8 mouse cellular contexts compared by ENCODE assay signal in genomic region chr6:100562719-100563551, GRCm38 (mm10).
DNase-seq lines count a peak whose midpoint lies in the region; ATAC-seq lines count a peak whose summit lies in the region.

No protein-coding gene starts in this region.

- peak overlapping the region; percentile 79 for H3K9ac ChIP-seq in forebrain, embryonic 13.5 days
- peak overlapping the region; percentile 56 for H3K9ac ChIP-seq in hindbrain, embryonic 15.5 days
- H3K9ac ChIP-seq in stomach, embryonic 15.5 days, result 0 out of 2 replicates have a peak overlapping the region, but pooled peaks have one; percentile 27

- H3K36me3 ChIP-seq in forebrain, embryonic 13.5 days (ENCODE audit: poor library complexity, severe bottlenecking), result no peaks in the 10 kb centered on the region
- H3K36me3 ChIP-seq in hindbrain, embryonic 15.5 days, result no peaks in the 10 kb centered on the region
- no peaks in the 10 kb centered on the region for H3K36me3 ChIP-seq in stomach, embryonic 15.5 days

- peaks cover 16% of the 10 kb centered on the region; the same call in 1 of the 2 replicates for H3K27me3 ChIP-seq in forebrain, embryonic 13.5 days
- peaks cover 27% of the 10 kb centered on the region for H3K27me3 ChIP-seq in hindbrain, embryonic 15.5 days
- peaks cover 11% of the 10 kb centered on the region for H3K27me3 ChIP-seq in stomach, embryonic 15.5 days (replicated peaks)

- H3K27ac ChIP-seq in brown adipose tissue, adult 24 weeks (replicated peaks; ENCODE audit: low read depth, low read length), result no peak overlapping the region
- peak overlapping the region; percentile 88 for H3K27ac ChIP-seq in forebrain, embryonic 13.5 days
- peak overlapping the region; percentile 77 for H3K27ac ChIP-seq in hindbrain, embryonic 15.5 days (replicated peaks)
- no peak overlapping the region for H3K27ac ChIP-seq in stomach, embryonic 15.5 days

- peak overlapping the region; percentile 98 for H3K4me2 ChIP-seq in forebrain, embryonic 13.5 days
- peak overlapping the region; percentile 99 for H3K4me2 ChIP-seq in hindbrain, embryonic 15.5 days
- peak overlapping the region; percentile 99 for H3K4me2 ChIP-seq in stomach, embryonic 15.5 days

- no peaks in the 10 kb centered on the region for H3K9me3 ChIP-seq in forebrain, embryonic 13.5 days (replicated peaks)
- H3K9me3 ChIP-seq in hindbrain, embryonic 15.5 days, result no peaks in the 10 kb centered on the region
- no peaks in the 10 kb centered on the region for H3K9me3 ChIP-seq in stomach, embryonic 15.5 days

- peak; percentile 66 for ATAC-seq in forebrain, embryonic 13.5 days
- ATAC-seq in hindbrain, embryonic 15.5 days (ENCODE audit: low FRiP score, low read depth), result peak; percentile 70
- ATAC-seq in megakaryocyte progenitor cell, adult 5-6 weeks (replicated peaks; ENCODE audit: poor library complexity), result peak; percentile 50
- peak; percentile 12; the same call in 1 of the 2 replicates for ATAC-seq in stomach, embryonic 15.5 days (ENCODE audit: insufficient read depth, low FRiP score, low read depth)

- intact Hi-C loops in left cerebral cortex, postnatal 25 days (cut with DNase I), result loop anchor here (1.0 to 10.0 kb wide), 2 partner anchors 172 to 276 kb away; partner anchors contain the start of gene Rybp

- DNase-seq in gastrocnemius, postnatal 10 days, result peak; percentile 31
- no peak for DNase-seq in gastrocnemius, adult 18-20 months (ENCODE audit: low spot score)
- DNase-seq in left cerebral cortex, postnatal 25 days (ENCODE audit: low spot score in 2 of 2), result peak; percentile 56 to 60

- H3K4me3 ChIP-seq in brown adipose tissue, adult 24 weeks (ENCODE audit: insufficient read depth, low read depth, low read length), result peak overlapping the region; percentile 47
- peak overlapping the region; percentile 52 for H3K4me3 ChIP-seq in forebrain, embryonic 13.5 days
- H3K4me3 ChIP-seq in hindbrain, embryonic 15.5 days, result peak overlapping the region; percentile 48
- H3K4me3 ChIP-seq in stomach, embryonic 15.5 days (replicated peaks), result peak overlapping the region; percentile 40

- H3K4me1 ChIP-seq in brown adipose tissue, adult 24 weeks (ENCODE audit: control insufficient read depth, insufficient read depth, insufficient read length, low read length), result no peaks in the 10 kb centered on the region; the same call in 1 of the 2 replicates
- peaks cover 36% of the 10 kb centered on the region for H3K4me1 ChIP-seq in forebrain, embryonic 13.5 days
- H3K4me1 ChIP-seq in hindbrain, embryonic 15.5 days (replicated peaks), result peaks cover 22% of the 10 kb centered on the region
- peaks cover 16% of the 10 kb centered on the region; the same call in 1 of the 2 replicates for H3K4me1 ChIP-seq in stomach, embryonic 15.5 days

- WGBS in forebrain, embryonic 13.5 days, result under 1% methylated on average over 51 of the region's 51 CpGs
- under 1% methylated on average over 51 of the region's 51 CpGs for WGBS in hindbrain, embryonic 15.5 days
- WGBS in stomach, embryonic 15.5 days, result 1% methylated on average over 51 of the region's 51 CpGs

Comparison
In these comparisons a context has a peak if more than half of its experiments do, and no peak if none do; other contexts are left out.
1. H3K27ac ChIP-seq: peak in forebrain, embryonic 13.5 days (single experiment) and hindbrain, embryonic 15.5 days (single experiment); none in brown adipose tissue, adult 24 weeks (single experiment) and stomach, embryonic 15.5 days (single experiment).
2. ATAC-seq: peak in every context shown above with its lines; median percentile 70 in hindbrain, embryonic 15.5 days; 66 in forebrain, embryonic 13.5 days; 50 in megakaryocyte progenitor cell, adult 5-6 weeks; 12 in stomach, embryonic 15.5 days.
3. H3K9ac ChIP-seq: peak in every context shown above with its lines; median percentile 79 in forebrain, embryonic 13.5 days; 56 in hindbrain, embryonic 15.5 days; 27 in stomach, embryonic 15.5 days.
4. Peak in every context shown above with its lines, with median percentiles within 50 percentile points of each other: H3K4me3 ChIP-seq and H3K4me2 ChIP-seq.